ENCODE assay signal across 8 mouse cellular contexts in genomic region chr10:20486461-20487253, GRCm38 (mm10).
DNase-seq lines count a peak whose midpoint lies in the region; ATAC-seq and TF ChIP-seq lines count a peak whose summit lies in the region.

No protein-coding gene starts in this region.

- H3K4me2 ChIP-seq in heart, embryonic 14.5 days (ENCODE audit: low read length): peak overlapping the region; percentile 37
- no peak overlapping the region for H3K4me2 ChIP-seq in liver, postnatal 0 days (ENCODE audit: low read depth, low read length)

- H3K27ac ChIP-seq in heart, embryonic 14.5 days (replicated peaks in 1 of 2; ENCODE audit: control insufficient read depth in 1 of 2, insufficient read depth in 1 of 2, low read depth in 2 of 2, low read length in 2 of 2): peak overlapping the region; percentile 85 to 87
- H3K27ac ChIP-seq in liver, postnatal 0 days (ENCODE audit: low read depth): no peak overlapping the region
- no peak overlapping the region for H3K27ac ChIP-seq in thymus, adult 2 months (ENCODE audit: control insufficient read depth, insufficient read depth, low read length)

- H3K4me1 ChIP-seq in heart, embryonic 14.5 days (ENCODE audit: control insufficient read depth in 2 of 2, insufficient read depth in 2 of 2, low read length in 2 of 2): peaks cover 24 to 43% of the 10 kb centered on the region in 2 experiments
- no peaks in the 10 kb centered on the region for H3K4me1 ChIP-seq in liver, postnatal 0 days (ENCODE audit: insufficient read depth)
- no peaks in the 10 kb centered on the region for H3K4me1 ChIP-seq in thymus, adult 2 months (replicated peaks; ENCODE audit: control insufficient read depth, insufficient read depth, low read length)

- H3K9ac ChIP-seq in heart, embryonic 14.5 days (ENCODE audit: low read length): peak overlapping the region; percentile 35
- no peak overlapping the region for H3K9ac ChIP-seq in liver, postnatal 0 days (replicated peaks)

- 9% methylated on average over 19 of the region's 19 CpGs for WGBS in heart, embryonic 14.5 days
- WGBS in liver, postnatal 0 days (ENCODE audit: insufficient replicate concordance): 58% methylated on average over 19 of the region's 19 CpGs
- WGBS in thymus, adult 2 months: 92% methylated on average over 19 of the region's 19 CpGs

- 0 out of 4 replicates have a peak overlapping the region, but pooled peaks of 1 of the 2 experiments have one; percentile 4 for H3K4me3 ChIP-seq in heart, embryonic 14.5 days (ENCODE audit: control insufficient read depth in 1 of 2, insufficient read depth in 1 of 2, low read depth in 1 of 2, low read length in 2 of 2)
- no peak overlapping the region for H3K4me3 ChIP-seq in liver, postnatal 0 days (ENCODE audit: low read depth, low read length)
- H3K4me3 ChIP-seq in thymus, adult 2 months (ENCODE audit: control insufficient read depth, insufficient read depth, low read length): no peak overlapping the region

- peak; percentile 96 for ATAC-seq in heart, embryonic 14.5 days (ENCODE audit: insufficient number of reproducible peaks, insufficient read depth, low FRiP score, low read depth)
- ATAC-seq in liver, postnatal 0 days: peak; percentile 47; the same call in 1 of the 2 replicates
- ATAC-seq in granulocyte monocyte progenitor cell, adult 5-6 weeks (replicated peaks; ENCODE audit: poor library complexity, severe bottlenecking): no peak

- H3K9me3 ChIP-seq in heart, embryonic 14.5 days (ENCODE audit: control insufficient read depth, low read length): no peaks in the 10 kb centered on the region
- no peaks in the 10 kb centered on the region for H3K9me3 ChIP-seq in liver, postnatal 0 days (ENCODE audit: low read length)

- no peaks in the 10 kb centered on the region for H3K27me3 ChIP-seq in heart, embryonic 14.5 days (ENCODE audit: control insufficient read depth, insufficient read depth, low read length)
- no peaks in the 10 kb centered on the region for H3K27me3 ChIP-seq in liver, postnatal 0 days (ENCODE audit: insufficient read depth, low read length)
- H3K27me3 ChIP-seq in thymus, adult 2 months (ENCODE audit: control insufficient read depth, insufficient read depth, low read length): no peaks in the 10 kb centered on the region

- no peak for TF ChIP-seq CTCF in liver, postnatal 0 days (IDR thresholded peaks at IDR 0.05; ENCODE audit: low read depth)
- TF ChIP-seq CTCF in thymus, adult 2 months (IDR thresholded peaks at IDR 0.05; ENCODE audit: borderline replicate concordance, control insufficient read depth, extremely low read depth, insufficient read depth, low read length, poor library complexity): no peak

- no peaks in the 10 kb centered on the region for H3K36me3 ChIP-seq in heart, embryonic 14.5 days (ENCODE audit: control insufficient read depth, insufficient read depth, low read length)
- no peaks in the 10 kb centered on the region for H3K36me3 ChIP-seq in liver, postnatal 0 days (replicated peaks; ENCODE audit: insufficient read depth, low read length)
- no peaks in the 10 kb centered on the region for H3K36me3 ChIP-seq in thymus, adult 2 months (ENCODE audit: control insufficient read depth, insufficient read depth, low read length)

- TF ChIP-seq POLR2A in thymus, adult 2 months (IDR thresholded peaks at IDR 0.05; ENCODE audit: control insufficient read depth, extremely low read depth, insufficient read depth, low read length, poor library complexity): no peak

- TF ChIP-seq EP300 in liver, postnatal 0 days (IDR thresholded peaks at IDR 0.05; ENCODE audit: low read depth): 0 out of 2 replicates have a peak, but pooled peaks have one; percentile 11

- DNase-seq in embryo, embryonic 10 days (ENCODE audit: low spot score): peak; percentile 24
- no peak for DNase-seq in embryo, embryonic 9.5 days (ENCODE audit: extremely low spot score)
- DNase-seq in adrenal gland, postnatal 4 days (ENCODE audit: low spot score in 2 of 2): peak; percentile 17 to 43
- peak; percentile 23 for DNase-seq in liver, postnatal 0 days
- no peak for DNase-seq in right cerebral cortex, postnatal 4 days
- no peak for DNase-seq in thymus, adult 2 months

Comparison
In these comparisons a context has a peak if more than half of its experiments do, and no peak if none do; other contexts are left out.
1. DNase-seq: peak in embryo, embryonic 10 days (single experiment), adrenal gland, postnatal 4 days (2 of 2) and liver, postnatal 0 days (single experiment); none in embryo, embryonic 9.5 days (single experiment), right cerebral cortex, postnatal 4 days (single experiment) and thymus, adult 2 months (single experiment).
2. H3K27ac ChIP-seq: peak in heart, embryonic 14.5 days (2 of 2); none in liver, postnatal 0 days (single experiment) and thymus, adult 2 months (single experiment).